Mouse (Mus musculus) ES-E14 (cell line): ENCODE measurements around the gene Afg1l. TPM values are rescaled to one million over a fixed set of nuclear protein-coding genes. Genes with fewer than 3 reads are reported as not detected.

ENCODE experiments used
- DNase-seq: peaks from one replicate; pipeline ENCODE4 v3.0.0-alpha.2; 2013; ENCODE audit warnings: low read depth, low spot score
- H3K27ac ChIP-seq: 2 replicates; pipeline ENCODE4 v1.5.1; 2012; ENCODE audit warnings: low read depth, mild to moderate bottlenecking, low read length, moderate library complexity, mixed read lengths; ENCODE audit not compliant: poor library complexity, insufficient read depth, severe bottlenecking
- H3K36me3 ChIP-seq: 2 replicates; pipeline ENCODE4 v1.6.1; 2012; ENCODE audit warnings: mild to moderate bottlenecking, low read length, moderate library complexity, mixed read lengths; ENCODE audit not compliant: control insufficient read depth, poor library complexity, insufficient read depth, severe bottlenecking
- H3K4me1 ChIP-seq, 2 experiments: fragments of 150-350 bp in 1 of 2; sonication (generic) in 1 of 2; 2 replicates each; pipeline ENCODE4 v1.6.1; 2012; ENCODE audit warnings: low read length in 2 of 2, mild to moderate bottlenecking in 1 of 2, mixed read lengths in 1 of 2; ENCODE audit not compliant: control insufficient read depth in 2 of 2, insufficient read depth in 2 of 2, poor library complexity in 1 of 2
- H3K4me3 ChIP-seq, 2 experiments: fragments of 150-350 bp in 1 of 2; sonication (generic) in 1 of 2; 2 replicates each; pipeline ENCODE4 v1.5.1; 2012; ENCODE audit warnings: low read length in 2 of 2, low read depth in 1 of 2, mild to moderate bottlenecking in 1 of 2, mixed read lengths in 1 of 2; ENCODE audit not compliant: insufficient read depth in 1 of 2, poor library complexity in 1 of 2, severe bottlenecking in 1 of 2
- H3K9ac ChIP-seq: 2 replicates; pipeline ENCODE4 v1.6.1; 2012; ENCODE audit warnings: low read depth, mild to moderate bottlenecking, low read length, mixed read lengths; ENCODE audit not compliant: poor library complexity, insufficient read depth, severe bottlenecking
- H3K9me3 ChIP-seq: fragments of 150-350 bp; sonication (generic); 2 replicates; pipeline ENCODE4 v1.6.1; 2012; ENCODE audit warnings: low read depth, mild to moderate bottlenecking, low read length; ENCODE audit not compliant: control insufficient read depth, insufficient read depth
- CHD2 ChIP-seq: IDR thresholded peaks from 2 replicates; pipeline ENCODE4 v1.6.1; 2014; ENCODE audit warnings: mild to moderate bottlenecking, low read depth, low read length, inconsistent platforms
- HCFC1 ChIP-seq: IDR thresholded peaks from 2 replicates; pipeline ENCODE4 v1.6.1; 2012; ENCODE audit warnings: low read length, inconsistent platforms, borderline replicate concordance; ENCODE audit not compliant: insufficient read depth
- MAFK ChIP-seq: IDR thresholded peaks from 2 replicates; pipeline ENCODE4 v1.6.1; 2014; ENCODE audit warnings: mild to moderate bottlenecking, low read depth, low read length, inconsistent platforms; ENCODE audit not compliant: insufficient read depth
- ZC3H11A ChIP-seq: IDR thresholded peaks from 2 replicates; pipeline ENCODE4 v1.6.1; 2012; ENCODE audit warnings: low read depth, mild to moderate bottlenecking, inconsistent platforms, low read length, borderline replicate concordance
- ZNF384 ChIP-seq: IDR thresholded peaks from 2 replicates; pipeline ENCODE4 v1.6.1; 2012; ENCODE audit warnings: low read depth, low read length, inconsistent platforms
- in situ Hi-C, 2 experiments: fragments of 600-800 bp; cut with MboI; formaldehyde crosslinking; loops; one replicate each; pipeline ENCODE4 v1.15.1; 2025; ENCODE audit warnings: low sequenced_read_pairs in 2 of 2, inconsistent platforms in 1 of 2; ENCODE audit not compliant: unreplicated experiment in 2 of 2
- total RNA-seq: library from RNA; depleted of rRNA; stranded (reverse); fragments of 300-350 nt; gene quantifications from 2 replicates; pipeline ENCODE4 v1.2.3, GENCODE M21; 2012

Gene Afg1l
- total RNA-seq, 1 experiment, result 7.7 TPM

DNA sequence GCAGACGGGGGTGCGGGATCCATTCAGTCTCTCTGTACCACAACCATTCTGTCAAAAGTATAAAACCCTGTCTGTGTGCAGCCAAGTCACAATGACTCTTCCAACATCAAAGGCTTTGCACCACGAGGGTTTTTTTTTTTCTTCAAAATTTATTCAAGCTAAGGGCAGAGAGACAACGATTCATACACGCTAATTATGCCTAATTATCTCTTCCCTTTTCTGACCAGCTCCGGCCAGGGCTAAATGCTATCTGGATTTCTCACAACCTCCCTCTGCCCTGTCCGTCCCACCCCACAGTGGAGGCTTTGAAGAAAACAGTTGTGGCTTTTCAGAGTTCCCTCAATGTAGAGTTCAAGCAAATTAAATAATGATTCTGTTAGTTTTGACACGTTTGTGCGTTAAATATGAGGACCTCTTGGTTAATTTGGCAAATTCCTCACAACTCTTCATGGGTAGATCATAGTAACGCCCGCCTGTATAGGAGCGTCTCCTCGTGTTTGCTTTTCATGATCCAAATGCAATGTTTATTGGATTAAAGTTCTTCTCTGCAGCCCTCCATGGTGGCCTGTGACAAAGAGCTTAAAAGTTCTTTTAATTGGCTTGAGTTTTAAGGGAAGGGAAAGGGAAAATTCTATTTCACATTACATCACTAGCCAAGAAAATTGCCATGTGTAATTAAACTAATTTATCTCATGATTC lies 93.3 kb downstream of the Afg1l start:
- Histone ChIP-seq H3K27ac (no peak overlapping the region), H3K4me1 (no peaks in the 10 kb centered on the region), H3K36me3 (no peaks in the 10 kb centered on the region), H3K9me3 (no peaks in the 10 kb centered on the region), H3K4me3 (no peak overlapping the region), H3K9ac (no peak overlapping the region)
- TF ChIP-seq MAFK (no peak), HCFC1 (no peak), ZC3H11A (no peak), CHD2 (no peak), ZNF384 (no peak)
- in situ Hi-C loops, result no loop called here
- no peak for DNase-seq

DNA sequence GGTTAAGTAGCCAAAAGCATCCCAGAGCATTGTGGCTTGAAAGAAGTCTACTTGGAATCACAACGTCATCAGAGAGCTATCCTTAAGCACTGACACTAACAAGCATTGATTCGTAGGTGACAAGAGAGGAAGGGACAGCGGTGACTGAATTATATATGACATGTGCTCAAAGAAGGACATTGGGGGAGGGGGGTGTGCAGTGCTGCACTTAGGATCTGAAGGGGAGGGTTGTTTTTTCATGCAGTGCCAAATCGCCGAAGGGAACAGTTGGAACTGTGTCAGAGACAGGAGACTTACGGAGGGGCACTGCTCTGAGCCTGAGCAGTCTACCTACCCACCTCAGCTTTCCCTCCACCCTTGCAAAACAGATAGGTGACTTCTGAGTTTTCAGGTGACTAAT lies 94.7 kb downstream of the Afg1l start:
- H3K4me3 ChIP-seq, result no peak overlapping the region
- no peak for DNase-seq
- H3K9me3 ChIP-seq, result no peaks in the 10 kb centered on the region
- no peak overlapping the region for H3K27ac ChIP-seq
- in situ Hi-C loops, result no loop called here
- TF ChIP-seq ZNF384 (no peak), MAFK (no peak), ZC3H11A (no peak), CHD2 (no peak), HCFC1 (no peak)
- H3K9ac ChIP-seq, result no peak overlapping the region
- H3K4me1 ChIP-seq, result no peaks in the 10 kb centered on the region
- H3K36me3 ChIP-seq, result no peaks in the 10 kb centered on the region

DNA sequence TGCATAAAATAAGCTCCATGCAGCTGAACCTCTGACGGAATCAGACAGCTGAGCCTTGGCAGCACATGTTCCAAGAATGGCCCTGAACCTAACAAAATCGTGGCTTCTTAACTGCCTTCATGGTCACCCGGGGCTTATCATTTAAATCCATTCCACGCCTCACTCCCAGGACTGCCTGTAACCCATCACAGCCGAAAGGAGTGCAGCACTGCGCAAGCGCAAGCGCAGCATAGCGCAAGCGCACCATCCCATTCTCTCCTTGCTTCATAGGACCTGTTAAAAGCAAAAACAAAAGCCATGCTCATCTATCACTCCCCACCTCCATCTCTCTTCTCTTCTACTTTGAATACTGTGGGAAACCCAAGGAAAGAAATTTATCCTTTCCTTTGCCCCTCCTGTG lies 114.1 kb downstream of the Afg1l start:
- Histone ChIP-seq H3K4me3 (no peak overlapping the region), H3K9ac (no peak overlapping the region), H3K9me3 (no peaks in the 10 kb centered on the region), H3K27ac (no peak overlapping the region), H3K4me1 (no peaks in the 10 kb centered on the region), H3K36me3 (no peaks in the 10 kb centered on the region)
- in situ Hi-C loops, result no loop called here
- no peak for TF ChIP-seq MAFK
- no peak for TF ChIP-seq ZNF384
- TF ChIP-seq HCFC1, result no peak
- no peak for DNase-seq

DNA sequence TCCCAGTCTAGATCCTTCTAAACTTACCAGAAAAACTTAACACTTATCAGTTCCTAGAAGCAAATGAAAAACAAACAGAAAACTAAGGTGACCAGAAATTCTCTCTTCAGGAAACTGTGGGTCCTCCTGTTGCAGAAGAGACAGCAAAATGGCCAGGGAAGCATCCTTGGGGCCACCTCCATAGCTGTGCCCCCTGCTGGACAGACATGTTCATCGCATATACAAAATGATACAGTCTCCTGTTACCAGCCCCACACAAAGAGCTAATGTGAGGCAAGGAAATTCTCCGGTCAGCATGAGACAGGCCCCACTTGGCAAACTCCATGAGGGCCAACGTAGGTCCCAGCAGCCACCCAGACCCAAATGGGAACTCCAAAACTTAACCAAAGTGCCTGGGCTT lies 122.4 kb downstream of the Afg1l start:
- Histone ChIP-seq H3K4me1 (no peaks in the 10 kb centered on the region), H3K4me3 (no peak overlapping the region), H3K27ac (no peak overlapping the region), H3K9ac (no peak overlapping the region), H3K9me3 (no peaks in the 10 kb centered on the region), H3K36me3 (no peaks in the 10 kb centered on the region)
- DNase-seq, result peak; percentile 31
- TF ChIP-seq MAFK (no peak), ZC3H11A (no peak), CHD2 (no peak), HCFC1 (no peak), ZNF384 (no peak)
- in situ Hi-C loops, result no loop called here

DNA sequence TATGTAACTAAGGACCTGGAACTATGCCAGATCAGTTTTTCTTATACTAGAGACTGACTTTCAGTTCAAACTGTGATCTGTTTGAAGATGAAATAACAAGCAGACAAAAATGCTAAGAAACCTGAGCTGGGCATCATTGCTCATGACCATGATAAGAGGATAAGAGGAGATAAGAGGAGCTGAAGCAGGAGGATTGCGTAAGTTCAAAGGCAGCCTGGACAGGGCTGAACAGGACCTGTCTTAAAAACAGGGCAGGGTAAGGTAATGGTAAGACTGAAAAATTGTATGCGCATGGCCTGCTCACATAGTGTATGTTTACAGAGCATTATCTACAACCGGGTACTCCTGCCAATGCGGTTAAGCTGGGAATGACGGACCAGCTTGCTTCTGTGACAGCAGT lies 130.4 kb downstream of the Afg1l start:
- in situ Hi-C loops, result no loop called here
- Histone ChIP-seq H3K4me3 (no peak overlapping the region), H3K4me1 (no peaks in the 10 kb centered on the region), H3K9ac (no peak overlapping the region), H3K9me3 (no peaks in the 10 kb centered on the region), H3K36me3 (no peaks in the 10 kb centered on the region; the same call in 1 of the 2 replicates), H3K27ac (no peak overlapping the region)
- TF ChIP-seq ZNF384 (no peak), CHD2 (no peak), MAFK (no peak), ZC3H11A (no peak), HCFC1 (no peak)
- no peak for DNase-seq
